Mouse (Mus musculus): Measurements from ENCODE around the gene Ffar4. TPM values are rescaled to one million over a fixed set of nuclear protein-coding genes. Genes with fewer than 3 reads are reported as not detected.

The Ffar4 gene
- polyA plus RNA-seq, 1 experiment from 2014 or later: 1.4 TPM

DNA sequence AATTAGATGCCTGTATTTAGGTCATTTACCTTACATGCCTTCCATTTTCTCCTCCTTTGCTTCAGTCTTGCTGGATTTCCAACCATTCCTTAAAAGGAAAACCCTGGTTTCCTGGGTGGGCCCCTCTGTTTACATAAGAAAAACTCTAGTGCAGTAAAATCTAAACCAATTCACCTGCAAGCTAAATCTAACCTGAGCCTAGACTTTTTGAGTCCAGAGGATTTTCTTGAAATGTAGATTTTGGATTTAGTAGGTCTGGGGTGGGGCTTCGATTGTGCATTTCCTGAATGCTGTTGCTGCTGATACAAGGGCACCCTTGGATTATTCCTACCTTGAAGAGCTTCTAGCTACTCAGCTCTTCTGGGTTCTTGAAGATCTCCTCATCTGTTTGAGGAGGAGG, 32.8 kb upstream of the Ffar4 start:
- Histone ChIP-seq H3K4me2 (replicated peaks; ENCODE audit: low read depth, low read length) (no peak overlapping the region), H3K4me1 (ENCODE audit: insufficient read depth, low read length) (no peaks in the 10 kb centered on the region), H3K27me3 (ENCODE audit: insufficient read depth, low read length) (no peaks in the 10 kb centered on the region), H3K9ac (replicated peaks; ENCODE audit: low read length) (no peak overlapping the region), H3K36me3 (ENCODE audit: insufficient read depth, low read length) (peaks cover 26% of the 10 kb centered on the region), H3K27ac (ENCODE audit: low read length) (no peak overlapping the region), H3K4me3 (ENCODE audit: low read length) (no peak overlapping the region), H3K9me3 (ENCODE audit: low read length) (no peaks in the 10 kb centered on the region)
- ATAC-seq (ENCODE audit: low FRiP score, low TSS enrichment): no peak
- 94% methylated on average over 1 of the region's 1 CpGs for WGBS

DNA sequence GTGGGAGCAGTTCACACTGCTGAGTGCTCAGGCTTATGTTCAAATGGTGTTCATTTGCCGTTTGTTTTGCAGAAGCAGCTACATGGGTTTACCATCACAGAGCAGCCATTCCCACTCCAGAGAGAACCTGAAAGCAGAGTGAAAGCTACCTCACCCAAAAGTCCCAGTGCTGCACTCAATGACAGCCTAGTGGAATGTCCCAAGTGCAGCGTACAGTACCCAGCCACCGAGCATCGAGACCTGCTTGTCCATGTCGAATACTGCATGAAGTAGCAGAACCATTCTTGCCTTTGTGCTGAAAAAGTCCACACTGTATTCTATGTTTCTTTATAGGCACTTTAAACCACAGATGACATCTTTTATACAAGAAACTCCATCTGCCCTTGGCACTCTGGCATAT, 23.6 kb upstream of the Ffar4 start:
- H3K4me1 ChIP-seq (ENCODE audit: insufficient read depth, low read length): no peaks in the 10 kb centered on the region
- H3K4me3 ChIP-seq (ENCODE audit: low read length): no peak overlapping the region
- no peak for ATAC-seq (ENCODE audit: low FRiP score, low TSS enrichment)
- no peak overlapping the region for H3K9ac ChIP-seq (replicated peaks; ENCODE audit: low read length)
- H3K9me3 ChIP-seq (ENCODE audit: low read length): no peaks in the 10 kb centered on the region
- H3K4me2 ChIP-seq (replicated peaks; ENCODE audit: low read depth, low read length): no peak overlapping the region
- H3K27me3 ChIP-seq (ENCODE audit: insufficient read depth, low read length): no peaks in the 10 kb centered on the region
- no peak overlapping the region for H3K27ac ChIP-seq (ENCODE audit: low read length)
- H3K36me3 ChIP-seq (ENCODE audit: insufficient read depth, low read length): peaks cover 40% of the 10 kb centered on the region
- 93% methylated on average over 5 of the region's 5 CpGs for WGBS

- no peak overlapping the region for H3K4me2 ChIP-seq (replicated peaks; ENCODE audit: low read depth, low read length)
- H3K27ac ChIP-seq (ENCODE audit: low read length): no peak overlapping the region
- no peaks in the 10 kb centered on the region for H3K27me3 ChIP-seq (ENCODE audit: insufficient read depth, low read length)
- H3K9me3 ChIP-seq (ENCODE audit: low read length): no peaks in the 10 kb centered on the region
- H3K4me3 ChIP-seq (ENCODE audit: low read length): no peak overlapping the region
- no peak for ATAC-seq (ENCODE audit: low FRiP score, low TSS enrichment)
- H3K36me3 ChIP-seq (ENCODE audit: insufficient read depth, low read length): peaks cover 29% of the 10 kb centered on the region
- no peak overlapping the region for H3K9ac ChIP-seq (replicated peaks; ENCODE audit: low read length)
- 85% methylated on average over 11 of the region's 11 CpGs for WGBS
- no peaks in the 10 kb centered on the region for H3K4me1 ChIP-seq (ENCODE audit: insufficient read depth, low read length)
Observed at GRCm38 (mm10) chr19:38075051-38075450, 21.8 kb upstream of the Ffar4 start.

- Histone ChIP-seq H3K27ac (ENCODE audit: low read length) (no peak overlapping the region), H3K9ac (replicated peaks; ENCODE audit: low read length) (no peak overlapping the region), H3K4me3 (ENCODE audit: low read length) (no peak overlapping the region), H3K36me3 (ENCODE audit: insufficient read depth, low read length) (peaks cover 18% of the 10 kb centered on the region), H3K9me3 (ENCODE audit: low read length) (no peaks in the 10 kb centered on the region), H3K27me3 (ENCODE audit: insufficient read depth, low read length) (no peaks in the 10 kb centered on the region), H3K4me2 (replicated peaks; ENCODE audit: low read depth, low read length) (no peak overlapping the region), H3K4me1 (ENCODE audit: insufficient read depth, low read length) (no peaks in the 10 kb centered on the region)
- no peak for ATAC-seq (ENCODE audit: low FRiP score, low TSS enrichment)
- 77% methylated on average over 2 of the region's 2 CpGs for WGBS
Observed at GRCm38 (mm10) chr19:38076251-38076650, 20.6 kb upstream of the Ffar4 start.

DNA sequence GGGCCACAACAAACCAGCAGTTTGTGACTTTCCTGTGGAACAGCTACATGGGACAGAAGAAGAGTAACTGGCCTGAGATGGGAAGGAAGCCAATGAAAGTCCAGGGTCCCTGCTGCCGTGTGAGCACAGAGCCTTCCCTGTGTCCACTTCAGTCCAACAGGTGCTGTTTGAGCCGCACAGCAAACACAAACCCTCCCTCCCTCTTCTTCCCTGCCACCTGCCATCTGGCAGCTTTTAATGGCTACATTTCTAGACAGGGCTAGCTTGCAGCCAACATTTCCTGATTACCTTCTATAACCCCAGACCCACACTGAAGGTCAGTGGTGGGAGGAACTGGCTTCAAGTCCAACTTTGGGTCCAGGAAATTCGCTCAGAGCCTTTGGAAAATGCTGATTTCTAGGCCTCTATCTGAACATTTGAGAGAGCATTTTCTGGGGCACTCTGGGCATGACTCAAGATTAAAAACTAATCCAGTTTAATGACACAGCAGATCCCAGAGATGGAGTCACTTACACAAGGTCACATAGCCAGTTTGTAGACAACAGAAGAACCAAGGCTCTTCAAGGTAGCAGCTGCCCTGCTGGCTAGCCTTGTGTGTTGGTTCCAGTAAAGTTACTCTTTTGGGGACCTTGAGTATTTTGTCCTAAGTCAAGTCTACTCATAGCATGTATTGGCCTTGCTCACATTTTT, 18.9 kb upstream of the Ffar4 start:
- no peak for ATAC-seq (ENCODE audit: low FRiP score, low TSS enrichment)
- H3K9me3 ChIP-seq (ENCODE audit: low read length): no peaks in the 10 kb centered on the region
- H3K4me1 ChIP-seq (ENCODE audit: insufficient read depth, low read length): no peaks in the 10 kb centered on the region
- H3K27me3 ChIP-seq (ENCODE audit: insufficient read depth, low read length): no peaks in the 10 kb centered on the region
- no peak overlapping the region for H3K9ac ChIP-seq (replicated peaks; ENCODE audit: low read length)
- no peak overlapping the region for H3K27ac ChIP-seq (ENCODE audit: low read length)
- H3K4me2 ChIP-seq (replicated peaks; ENCODE audit: low read depth, low read length): no peak overlapping the region
- no peak overlapping the region for H3K4me3 ChIP-seq (ENCODE audit: low read length)
- H3K36me3 ChIP-seq (ENCODE audit: insufficient read depth, low read length): peaks cover 4% of the 10 kb centered on the region; the same call in 1 of the 2 replicates
- WGBS: 63% methylated on average over 3 of the region's 3 CpGs

DNA sequence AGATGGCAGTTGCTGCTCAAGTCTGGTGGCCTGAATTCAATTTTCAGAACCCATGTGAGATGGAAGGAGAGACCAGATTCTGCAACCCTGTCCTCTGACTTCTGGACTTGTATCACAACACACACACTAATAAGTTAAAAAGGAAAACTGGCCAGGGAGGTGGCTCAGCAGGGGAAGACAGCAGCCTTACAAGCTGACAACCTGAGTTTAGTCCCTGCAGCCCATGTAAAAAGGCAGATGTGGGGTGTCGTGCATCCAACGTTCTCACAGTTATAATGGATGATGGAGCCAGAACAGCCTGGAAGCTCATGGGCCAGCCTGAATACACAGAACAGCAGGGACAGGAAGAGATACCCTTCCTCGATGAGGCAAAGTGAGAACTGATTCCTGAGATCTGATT, 15.5 kb upstream of the Ffar4 start:
- ATAC-seq (ENCODE audit: low FRiP score, low TSS enrichment): no peak
- WGBS: 65% methylated on average over 3 of the region's 3 CpGs
- H3K27ac ChIP-seq (ENCODE audit: low read length): no peak overlapping the region

GRCm38 (mm10) chr19:38082931-38083525, 13.8 kb upstream of the Ffar4 start:
- no peaks in the 10 kb centered on the region for H3K9me3 ChIP-seq (ENCODE audit: low read length)
- no peaks in the 10 kb centered on the region for H3K36me3 ChIP-seq (ENCODE audit: insufficient read depth, low read length)
- no peak overlapping the region for H3K27ac ChIP-seq (ENCODE audit: low read length)
- no peaks in the 10 kb centered on the region for H3K4me1 ChIP-seq (ENCODE audit: insufficient read depth, low read length)
- no peak overlapping the region for H3K4me3 ChIP-seq (ENCODE audit: low read length)
- H3K9ac ChIP-seq (replicated peaks; ENCODE audit: low read length): no peak overlapping the region
- H3K27me3 ChIP-seq (ENCODE audit: insufficient read depth, low read length): no peaks in the 10 kb centered on the region
- ATAC-seq (ENCODE audit: low FRiP score, low TSS enrichment): no peak
- H3K4me2 ChIP-seq (replicated peaks; ENCODE audit: low read depth, low read length): no peak overlapping the region
- WGBS: 45% methylated on average over 5 of the region's 5 CpGs

More for the DNA sequence above, 15.5 kb upstream of the Ffar4 start:
- H3K9me3 ChIP-seq (ENCODE audit: low read length): no peaks in the 10 kb centered on the region
- no peak overlapping the region for H3K4me2 ChIP-seq (replicated peaks; ENCODE audit: low read depth, low read length)
- no peaks in the 10 kb centered on the region for H3K36me3 ChIP-seq (ENCODE audit: insufficient read depth, low read length)
- no peaks in the 10 kb centered on the region for H3K4me1 ChIP-seq (ENCODE audit: insufficient read depth, low read length)
- no peak overlapping the region for H3K9ac ChIP-seq (replicated peaks; ENCODE audit: low read length)
- H3K27me3 ChIP-seq (ENCODE audit: insufficient read depth, low read length): no peaks in the 10 kb centered on the region
- H3K4me3 ChIP-seq (ENCODE audit: low read length): no peak overlapping the region

DNA sequence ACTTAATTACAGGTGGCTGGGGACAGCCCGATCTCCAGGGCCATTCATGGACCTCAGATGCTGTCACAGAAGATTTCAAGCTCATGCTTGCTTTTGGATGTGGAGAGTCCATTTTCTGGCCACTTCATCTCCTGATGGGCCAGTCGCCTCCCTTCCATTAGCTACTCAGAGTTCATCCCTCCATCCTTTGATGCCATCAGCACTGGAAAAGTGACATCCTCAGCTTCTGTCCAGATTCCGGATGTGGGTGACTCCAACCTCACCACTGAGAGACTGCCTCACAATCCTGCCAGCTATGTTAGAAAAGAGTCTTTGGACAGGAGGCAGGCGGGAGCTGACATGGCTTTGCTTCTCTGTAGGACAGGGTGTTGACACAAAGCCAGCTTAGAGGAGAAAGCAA, 11.0 kb upstream of the Ffar4 start:
- 83% methylated on average over 4 of the region's 4 CpGs for WGBS
- Histone ChIP-seq H3K4me1 (ENCODE audit: insufficient read depth, low read length) (no peaks in the 10 kb centered on the region), H3K36me3 (ENCODE audit: insufficient read depth, low read length) (no peaks in the 10 kb centered on the region), H3K4me3 (ENCODE audit: low read length) (no peak overlapping the region), H3K4me2 (replicated peaks; ENCODE audit: low read depth, low read length) (no peak overlapping the region), H3K27me3 (ENCODE audit: insufficient read depth, low read length) (no peaks in the 10 kb centered on the region), H3K27ac (ENCODE audit: low read length) (no peak overlapping the region), H3K9ac (replicated peaks; ENCODE audit: low read length) (no peak overlapping the region), H3K9me3 (ENCODE audit: low read length) (no peaks in the 10 kb centered on the region)
- no peak for ATAC-seq (ENCODE audit: low FRiP score, low TSS enrichment)

- H3K4me2 ChIP-seq (replicated peaks; ENCODE audit: low read depth, low read length): no peak overlapping the region
- WGBS: 52% methylated on average over 11 of the region's 11 CpGs
Observed at GRCm38 (mm10) chr19:38086948-38087551, 9.8 kb upstream of the Ffar4 start.

DNA sequence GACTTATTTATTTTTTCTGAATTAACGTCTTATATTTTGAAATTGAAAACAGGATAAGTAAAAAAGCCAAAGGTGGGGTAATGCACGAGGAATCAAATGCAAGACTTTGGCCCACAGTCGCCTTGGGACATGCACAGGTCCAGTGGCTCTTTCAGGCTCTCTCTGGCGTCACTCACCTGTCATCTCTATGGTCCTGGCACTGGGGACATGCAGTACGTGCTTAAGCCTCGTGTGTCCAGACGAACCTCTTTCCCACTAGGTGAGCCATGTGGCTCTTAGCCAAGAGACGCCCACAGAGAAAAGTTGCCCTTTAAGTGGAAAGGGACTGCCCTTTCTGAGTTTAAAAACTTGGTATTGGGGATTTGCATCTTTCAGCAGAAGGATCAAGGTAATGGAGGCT, 7.5 kb upstream of the Ffar4 start:
- peaks cover 5% of the 10 kb centered on the region; the same call in 1 of the 2 replicates for H3K27me3 ChIP-seq (ENCODE audit: insufficient read depth, low read length)
- H3K36me3 ChIP-seq (ENCODE audit: insufficient read depth, low read length): no peaks in the 10 kb centered on the region
- H3K4me3 ChIP-seq (ENCODE audit: low read length): no peak overlapping the region
- H3K9me3 ChIP-seq (ENCODE audit: low read length): no peaks in the 10 kb centered on the region
- peaks cover 9% of the 10 kb centered on the region; the same call in 1 of the 2 replicates for H3K4me1 ChIP-seq (ENCODE audit: insufficient read depth, low read length)
- H3K27ac ChIP-seq (ENCODE audit: low read length): no peak overlapping the region
- 85% methylated on average over 8 of the region's 8 CpGs for WGBS
- no peak overlapping the region for H3K4me2 ChIP-seq (replicated peaks; ENCODE audit: low read depth, low read length)
- ATAC-seq (ENCODE audit: low FRiP score, low TSS enrichment): no peak
- H3K9ac ChIP-seq (replicated peaks; ENCODE audit: low read length): no peak overlapping the region

More at GRCm38 (mm10) chr19:38086948-38087551, 9.8 kb upstream of the Ffar4 start:
- Histone ChIP-seq H3K27ac (ENCODE audit: low read length) (no peak overlapping the region), H3K4me3 (ENCODE audit: low read length) (no peak overlapping the region), H3K4me1 (ENCODE audit: insufficient read depth, low read length) (peaks cover 8% of the 10 kb centered on the region; the same call in 1 of the 2 replicates), H3K27me3 (ENCODE audit: insufficient read depth, low read length) (no peaks in the 10 kb centered on the region), H3K36me3 (ENCODE audit: insufficient read depth, low read length) (no peaks in the 10 kb centered on the region), H3K9me3 (ENCODE audit: low read length) (no peaks in the 10 kb centered on the region), H3K9ac (replicated peaks; ENCODE audit: low read length) (no peak overlapping the region)
- peak; percentile 84 for ATAC-seq (ENCODE audit: low FRiP score, low TSS enrichment)

All from kidney, embryonic 16.5 days (tissue).